Comparison of ENCODE assay signal across 8 mouse cellular contexts in genomic region chr5:92137239-92138046, GRCm38 (mm10). TPM values are rescaled to one million over a fixed set of nuclear protein-coding genes. Genes with fewer than 3 reads are reported as not detected.
A peak's percentile ranks its signal among the peaks of the same experiment; 100 is the strongest.
DNase-seq lines count a peak whose midpoint lies in the region; ATAC-seq and TF ChIP-seq lines count a peak whose summit lies in the region.

TSS of gene Uso1 (plus strand) at chr5:92137938.

- peak within 1 kb of the TSS; percentile 6; the same call in 1 of the 2 replicates for H3K27ac ChIP-seq in CH12.LX (ENCODE audit: insufficient read depth, low read depth)
- no peak within 1 kb of the TSS for H3K27ac ChIP-seq in forebrain, embryonic 11.5 days (ENCODE audit: low read depth, low read length)
- H3K27ac ChIP-seq in heart, embryonic 16.5 days (ENCODE audit: low read length) = peak within 1 kb of the TSS; percentile 81
- peak within 1 kb of the TSS; percentile 85 for H3K27ac ChIP-seq in liver, embryonic 15.5 days (replicated peaks)
- H3K27ac ChIP-seq in neural tube, embryonic 12.5 days = no peak within 1 kb of the TSS

- peak; percentile 97 for DNase-seq in CH12.LX (ENCODE audit: extremely low read depth)
- peak; percentile 95 for DNase-seq in c-Kit-positive CD71-positive TER-119-negative erythroid progenitor cells, embryonic 14.5 days (ENCODE audit: low read depth)
- peak; percentile 100 for DNase-seq in forebrain, embryonic 11.5 days (ENCODE audit: low spot score)
- DNase-seq in kidney, postnatal 36 days = peak; percentile 99 to 100
- DNase-seq in telencephalon, adult 2 months (ENCODE audit: low read depth, low spot score) = peak; percentile 94

- H3K4me1 ChIP-seq in CH12.LX (ENCODE audit: control insufficient read depth in 1 of 2, insufficient read depth in 2 of 2) = peaks cover 9 to 37% of the 10 kb centered on the region in 2 experiments
- H3K4me1 ChIP-seq in forebrain, embryonic 11.5 days (replicated peaks; ENCODE audit: control insufficient read depth, insufficient read depth, low read length) = peaks cover 4% of the 10 kb centered on the region; the same call in 1 of the 2 replicates
- peaks cover 16% of the 10 kb centered on the region for H3K4me1 ChIP-seq in heart, embryonic 16.5 days (ENCODE audit: control insufficient read depth, insufficient read depth, low read length)
- peaks cover 62% of the 10 kb centered on the region for H3K4me1 ChIP-seq in liver, embryonic 15.5 days (replicated peaks)
- peaks cover 21% of the 10 kb centered on the region for H3K4me1 ChIP-seq in neural tube, embryonic 12.5 days

- no peaks in the 10 kb centered on the region for H3K9me3 ChIP-seq in CH12.LX (replicated peaks; ENCODE audit: low read length)
- no peaks in the 10 kb centered on the region for H3K9me3 ChIP-seq in forebrain, embryonic 11.5 days (ENCODE audit: control insufficient read depth, low read length)
- no peaks in the 10 kb centered on the region for H3K9me3 ChIP-seq in heart, embryonic 16.5 days (replicated peaks; ENCODE audit: control insufficient read depth, low read length)
- H3K9me3 ChIP-seq in liver, embryonic 15.5 days (replicated peaks) = no peaks in the 10 kb centered on the region
- H3K9me3 ChIP-seq in neural tube, embryonic 12.5 days = no peaks in the 10 kb centered on the region

- in situ Hi-C loops in CH12.LX (cut with MboI; ENCODE audit: low pct_ligation_motif_present, low pct_unique_long_range_greater_than_20kb, low sequenced_read_pairs) = no loop called here

- H3K4me3 ChIP-seq in CH12.LX (replicated peaks in 1 of 3; ENCODE audit: low read depth in 2 of 3, low read length in 2 of 3, poor library complexity in 1 of 3) = peak within 1 kb of the TSS; percentile 84 to 97 (median 94)
- peak within 1 kb of the TSS; percentile 75 for H3K4me3 ChIP-seq in forebrain, embryonic 11.5 days (ENCODE audit: low read depth, low read length)
- peak within 1 kb of the TSS; percentile 89 for H3K4me3 ChIP-seq in heart, embryonic 16.5 days (ENCODE audit: low read length)
- peak within 1 kb of the TSS; percentile 87 for H3K4me3 ChIP-seq in liver, embryonic 15.5 days (replicated peaks)
- H3K4me3 ChIP-seq in neural tube, embryonic 12.5 days = peak within 1 kb of the TSS; percentile 87

- peak within 1 kb of the TSS; percentile 69 for H3K9ac ChIP-seq in CH12.LX (ENCODE audit: insufficient read depth, low read depth)
- H3K9ac ChIP-seq in forebrain, embryonic 11.5 days (ENCODE audit: low read length) = peak within 1 kb of the TSS; percentile 75
- peak within 1 kb of the TSS; percentile 93 for H3K9ac ChIP-seq in heart, embryonic 16.5 days (ENCODE audit: low read length)
- peak within 1 kb of the TSS; percentile 94 for H3K9ac ChIP-seq in liver, embryonic 15.5 days
- peak within 1 kb of the TSS; percentile 88 for H3K9ac ChIP-seq in neural tube, embryonic 12.5 days

- TF ChIP-seq RAD21 in CH12.LX (IDR thresholded peaks at IDR 0.05; ENCODE audit: low read depth, low read length) = no peak

- WGBS in forebrain, embryonic 11.5 days = 2% methylated on average over 48 of the region's 59 CpGs
- WGBS in heart, embryonic 16.5 days = under 1% methylated on average over 53 of the region's 59 CpGs
- 1% methylated on average over 59 of the region's 59 CpGs for WGBS in liver, embryonic 15.5 days (ENCODE audit: insufficient replicate concordance)
- 1% methylated on average over 59 of the region's 59 CpGs for WGBS in neural tube, embryonic 12.5 days

- no peak for TF ChIP-seq CTCF in CH12.LX (conservative IDR thresholded peaks at IDR 0.05 in 1 of 2, IDR thresholded peaks at IDR 0.05 in 1 of 2; ENCODE audit: low read depth in 2 of 2, low read length in 2 of 2)

- H3K36me3 ChIP-seq in CH12.LX (replicated peaks in 1 of 2; ENCODE audit: control insufficient read depth in 1 of 2, insufficient read depth in 1 of 2, low read length in 1 of 2) = peaks cover 0 to 17% of the 10 kb centered on the region in 2 experiments
- no peaks in the 10 kb centered on the region for H3K36me3 ChIP-seq in forebrain, embryonic 11.5 days (ENCODE audit: control insufficient read depth, insufficient read depth, low read length)
- H3K36me3 ChIP-seq in heart, embryonic 16.5 days (ENCODE audit: control insufficient read depth, insufficient read depth) = no peaks in the 10 kb centered on the region
- no peaks in the 10 kb centered on the region for H3K36me3 ChIP-seq in liver, embryonic 15.5 days (replicated peaks)
- H3K36me3 ChIP-seq in neural tube, embryonic 12.5 days = peaks cover 4% of the 10 kb centered on the region; the same call in 1 of the 2 replicates

- peaks cover 26% of the 10 kb centered on the region for H3K79me2 ChIP-seq in CH12.LX (replicated peaks; ENCODE audit: control insufficient read depth, extremely low read depth, insufficient read depth, poor library complexity, severe bottlenecking)

- H3K4me2 ChIP-seq in CH12.LX (ENCODE audit: insufficient read depth, low read depth, poor library complexity, severe bottlenecking) = peak within 1 kb of the TSS; percentile 95
- peak within 1 kb of the TSS; percentile 66 for H3K4me2 ChIP-seq in forebrain, embryonic 11.5 days (ENCODE audit: low read depth, low read length, severe bottlenecking)
- peak within 1 kb of the TSS; percentile 88 for H3K4me2 ChIP-seq in heart, embryonic 16.5 days (ENCODE audit: low read depth, low read length)
- peak within 1 kb of the TSS; percentile 91 for H3K4me2 ChIP-seq in liver, embryonic 15.5 days
- H3K4me2 ChIP-seq in neural tube, embryonic 12.5 days (replicated peaks) = peak within 1 kb of the TSS; percentile 72

- no peak for TF ChIP-seq EP300 in CH12.LX (IDR thresholded peaks at IDR 0.05; ENCODE audit: low read length)

- TF ChIP-seq POLR2A in CH12.LX (IDR thresholded peaks at IDR 0.05; ENCODE audit: low read depth, low read length) = peak; percentile 90

- dilution Hi-C loops in CH12.LX (cut with MboI; ENCODE audit: extremely low pct_ligation_motif_present, extremely low pct_unique_long_range_greater_than_20kb, low sequenced_read_pairs) = no loop called here

- no peaks in the 10 kb centered on the region for H3K27me3 ChIP-seq in CH12.LX (replicated peaks)
- no peaks in the 10 kb centered on the region for H3K27me3 ChIP-seq in forebrain, embryonic 11.5 days (ENCODE audit: control insufficient read depth, insufficient read depth, low read length)
- no peaks in the 10 kb centered on the region for H3K27me3 ChIP-seq in heart, embryonic 16.5 days (ENCODE audit: control insufficient read depth, insufficient read depth, low read length)
- no peaks in the 10 kb centered on the region for H3K27me3 ChIP-seq in liver, embryonic 15.5 days
- no peaks in the 10 kb centered on the region for H3K27me3 ChIP-seq in neural tube, embryonic 12.5 days (replicated peaks)

- peak; percentile 97 for ATAC-seq in forebrain, embryonic 11.5 days (replicated peaks; ENCODE audit: low FRiP score)
- ATAC-seq in heart, embryonic 16.5 days (replicated peaks; ENCODE audit: extremely low read depth, insufficient read depth, low FRiP score) = peak; percentile 95
- ATAC-seq in liver, embryonic 15.5 days (ENCODE audit: insufficient read depth) = peak; percentile 95
- peak; percentile 97 for ATAC-seq in neural tube, embryonic 12.5 days (ENCODE audit: low FRiP score, low read depth)

TF ChIP-seq in CH12.LX, 34 proteins besides CTCF, POLR2A, EP300 and RAD21 (continues in another document):
- peak; percentile 31; the same call in 1 of the 2 replicates for TF ChIP-seq BHLHE40 (IDR thresholded peaks at IDR 0.05; ENCODE audit: low read depth, low read length)
- no peak for TF ChIP-seq JUND (conservative IDR thresholded peaks at IDR 0.05; ENCODE audit: low read depth, low read length)
- no peak for TF ChIP-seq ZNF384 (IDR thresholded peaks at IDR 0.05; ENCODE audit: low read depth, low read length)
- no peak for TF ChIP-seq CHD1 (IDR thresholded peaks at IDR 0.05; ENCODE audit: low read depth, low read length)
- TF ChIP-seq NRF1 (IDR thresholded peaks at IDR 0.05; ENCODE audit: low read depth, low read length) = peak; percentile 98
- no peak for TF ChIP-seq SMC3 (IDR thresholded peaks at IDR 0.05; ENCODE audit: low read depth, low read length)
- TF ChIP-seq MXI1 (IDR thresholded peaks at IDR 0.05; ENCODE audit: low read depth, low read length) = peak; percentile 99
- peak; percentile 49; the same call in 1 of the 2 replicates for TF ChIP-seq USF2 (conservative IDR thresholded peaks at IDR 0.05; ENCODE audit: low read depth, low read length)
- no peak for TF ChIP-seq UBTF (IDR thresholded peaks at IDR 0.05; ENCODE audit: low read depth, low read length)
- TF ChIP-seq ZC3H11A (IDR thresholded peaks at IDR 0.05; ENCODE audit: low read depth, low read length) = no peak
- no peak for TF ChIP-seq RCOR1 (conservative IDR thresholded peaks at IDR 0.05; ENCODE audit: low read depth, low read length)
- peak; percentile 90 for TF ChIP-seq ZMIZ1 (IDR thresholded peaks at IDR 0.05; ENCODE audit: low read depth, low read length)
- TF ChIP-seq TCF12 (IDR thresholded peaks at IDR 0.05; ENCODE audit: low read depth, low read length) = peak; percentile 78
- TF ChIP-seq TBP (conservative IDR thresholded peaks at IDR 0.05; ENCODE audit: low read depth, low read length) = 0 out of 2 replicates have a peak, but pooled peaks have one; percentile 45
- no peak for TF ChIP-seq ZKSCAN1 (IDR thresholded peaks at IDR 0.05; ENCODE audit: borderline replicate concordance, low read depth, low read length)
- peak; percentile 87 for TF ChIP-seq POLR2AphosphoS2 (IDR thresholded peaks at IDR 0.05; ENCODE audit: low read depth, low read length)
- TF ChIP-seq GABPA (IDR thresholded peaks at IDR 0.05; ENCODE audit: insufficient replicate concordance, low read depth, low read length) = no peak
- TF ChIP-seq NELFE (IDR thresholded peaks at IDR 0.05; ENCODE audit: low read depth, low read length) = peak; percentile 91
- TF ChIP-seq ELF1 (IDR thresholded peaks at IDR 0.05; ENCODE audit: low read depth, low read length) = peak; percentile 93
- peak; percentile 65; the same call in 1 of the 2 replicates for TF ChIP-seq IRF4 (IDR thresholded peaks at IDR 0.05; ENCODE audit: low read depth, low read length)
- TF ChIP-seq MEF2A (IDR thresholded peaks at IDR 0.05; ENCODE audit: borderline replicate concordance, low read depth, low read length) = peak; percentile 77
- TF ChIP-seq MAX (IDR thresholded peaks at IDR 0.05; ENCODE audit: low read length) = peak; percentile 99
- peak; percentile 86; the same call in 1 of the 2 replicates for TF ChIP-seq SIN3A (IDR thresholded peaks at IDR 0.05; ENCODE audit: low read length)

RNA-seq across cellular contexts. Expression of gene Uso1, which starts in this region (rescaled TPM):
- total RNA-seq in CH12.LX (2012; rRNA removed) = 20.9 and 22.7 TPM in 2 replicates
- total RNA-seq in CH12.LX (2014; rRNA removed) = 16.9 and 19.9 TPM in 2 replicates
- polyA plus RNA-seq in CH12.LX (2012; ENCODE audit: insufficient read length, low read depth) = 55.6 and 63.7 TPM in 2 replicates
- 24.2 and 25.7 TPM in 2 replicates for polyA plus RNA-seq in forebrain, embryonic 11.5 days (2014; fragmentation: Nextera tagmentation; extraction: Ambion mirVana)
- 28.4 and 31.0 TPM in 2 replicates for polyA plus RNA-seq in heart, embryonic 16.5 days (2015; fragmentation: Nextera tagmentation; extraction: Ambion mirVana)
- polyA plus RNA-seq in liver, embryonic 15.5 days (2015; fragmentation: Nextera tagmentation; extraction: Ambion mirVana) = 20.2 and 20.4 TPM in 2 replicates
- 52.3 and 53.1 TPM in 2 replicates for polyA plus RNA-seq in neural tube, embryonic 12.5 days (2016; fragmentation: Nextera tagmentation; extraction: Ambion mirVana)

Comparison
In these comparisons a context has a peak if more than half of its experiments do, and no peak if none do; other contexts are left out.
1. H3K27ac ChIP-seq: peak in CH12.LX (single experiment), heart, embryonic 16.5 days (single experiment) and liver, embryonic 15.5 days (single experiment); none in forebrain, embryonic 11.5 days (single experiment) and neural tube, embryonic 12.5 days (single experiment).
2. Peak in every context shown above with its lines, with median percentiles within 50 percentile points of each other: DNase-seq, H3K4me2 ChIP-seq, H3K4me3 ChIP-seq, H3K9ac ChIP-seq and ATAC-seq.